In genomic region chr13:51849241-51850033, GRCm38 (mm10) we compare ENCODE assay signal across 8 mouse cellular contexts. TPM values are rescaled to one million over a fixed set of nuclear protein-coding genes. Genes with fewer than 3 reads are reported as not detected.
DNase-seq lines count a peak whose midpoint lies in the region; ATAC-seq lines count a peak whose summit lies in the region.

No protein-coding gene starts in this region.

- peak overlapping the region; percentile 69 for H3K27ac ChIP-seq in brown adipose tissue, adult 24 weeks (replicated peaks; ENCODE audit: low read depth, low read length)
- H3K27ac ChIP-seq in heart, embryonic 13.5 days (replicated peaks), result peak overlapping the region; percentile 97
- H3K27ac ChIP-seq in midbrain, embryonic 10.5 days (replicated peaks), result peak overlapping the region; percentile 91

- 0 out of 2 replicates have a peak, but pooled peaks cover 3% of the 10 kb centered on the region for H3K4me1 ChIP-seq in brown adipose tissue, adult 24 weeks (ENCODE audit: control insufficient read depth, insufficient read depth, insufficient read length, low read length)
- peaks cover 63% of the 10 kb centered on the region for H3K4me1 ChIP-seq in heart, embryonic 13.5 days
- H3K4me1 ChIP-seq in midbrain, embryonic 10.5 days, result peaks cover 93% of the 10 kb centered on the region

- H3K27me3 ChIP-seq in heart, embryonic 13.5 days (replicated peaks), result peaks cover 3% of the 10 kb centered on the region; the same call in 1 of the 2 replicates
- H3K27me3 ChIP-seq in midbrain, embryonic 10.5 days (ENCODE audit: low read depth, poor library complexity, severe bottlenecking), result peaks cover 77% of the 10 kb centered on the region

- peak overlapping the region; percentile 98 for H3K9ac ChIP-seq in heart, embryonic 13.5 days

- peak overlapping the region; percentile 86 for H3K4me3 ChIP-seq in brown adipose tissue, adult 24 weeks (ENCODE audit: insufficient read depth, low read depth, low read length)
- peak overlapping the region; percentile 75 for H3K4me3 ChIP-seq in heart, embryonic 13.5 days
- H3K4me3 ChIP-seq in midbrain, embryonic 10.5 days, result peak overlapping the region; percentile 62

- peak overlapping the region; percentile 93 for H3K4me2 ChIP-seq in heart, embryonic 13.5 days

- ATAC-seq in heart, embryonic 13.5 days (ENCODE audit: extremely low read depth, insufficient number of reproducible peaks, low FRiP score, low TSS enrichment), result peak; percentile 10; the same call in 1 of the 2 replicates
- no peak for ATAC-seq in monocyte, adult 5-6 weeks (replicated peaks; ENCODE audit: insufficient number of reproducible peaks, low FRiP score, low TSS enrichment, poor library complexity, severe bottlenecking)

- H3K36me3 ChIP-seq in heart, embryonic 13.5 days, result 0 out of 2 replicates have a peak, but pooled peaks cover 2% of the 10 kb centered on the region
- H3K36me3 ChIP-seq in midbrain, embryonic 10.5 days, result peaks cover 7% of the 10 kb centered on the region; the same call in 1 of the 2 replicates

- intact Hi-C loops in heart, postnatal 25 days (cut with DNase I), result loop anchor here (5.0 kb wide), 3 partner anchors 33 to 173 kb away; no protein-coding TSS in a partner anchor
- intact Hi-C loops in left cerebral cortex, postnatal 25 days (cut with DNase I), result loop anchor here (1.0 to 10.0 kb wide), 4 partner anchors 32 to 685 kb away; partner anchors contain the start of gene Diras2

- H3K9me3 ChIP-seq in heart, embryonic 13.5 days, result no peaks in the 10 kb centered on the region
- no peaks in the 10 kb centered on the region for H3K9me3 ChIP-seq in midbrain, embryonic 10.5 days (replicated peaks)

- peak; percentile 53 to 57 for DNase-seq in heart, adult 18-20 months
- no peak for DNase-seq in heart, postnatal 25 days (ENCODE audit: low spot score)
- peak; percentile 83 to 89 for DNase-seq in kidney, postnatal 36 days
- DNase-seq in midbrain, embryonic 10.5 days (ENCODE audit: low spot score), result peak; percentile 78
- no peak for DNase-seq in left cerebral cortex, postnatal 25 days (ENCODE audit: low spot score in 2 of 2)

- WGBS in heart, embryonic 13.5 days, result 4% methylated on average over 25 of the region's 25 CpGs
- WGBS in midbrain, embryonic 10.5 days, result 5% methylated on average over 25 of the region's 25 CpGs

RNA-seq across cellular contexts. Expression of gene Gadd45g, which starts 3.0 kb away (rescaled TPM):
- total RNA-seq in heart, adult 18-20 months (2021), result 10 to 100 TPM; 11.7 to 13.8 TPM
- 10 to 100 TPM; 11.6 to 21.6 TPM for total RNA-seq in heart, postnatal 25 days (2021)
- 23.0 and 54.1 TPM in 2 replicates for polyA plus RNA-seq in brown adipose tissue, adult 24 weeks (2012; ENCODE audit: insufficient read depth, insufficient read length, missing spikeins)
- 51.2 and 51.8 TPM in 2 replicates for polyA plus RNA-seq in heart, embryonic 13.5 days (2015; fragmentation: Nextera tagmentation; extraction: Ambion mirVana)
- 192 and 243 TPM in 2 replicates for polyA plus RNA-seq in midbrain, embryonic 10.5 days (2016; fragmentation: Nextera tagmentation; extraction: Ambion mirVana)
- 17.5 to 34.3 TPM (median 24.0 TPM) in 3 replicates for total RNA-seq in monocyte, adult 5-6 weeks (2017)
- total RNA-seq in left cerebral cortex, postnatal 25 days (2021), result 10 to 100 TPM; 11.6 to 16.9 TPM

RNA-seq across cellular contexts. Expression of gene Sema4d, which starts 55.9 kb away (rescaled TPM):
- 10 to 100 TPM; 57.5 to 67.5 TPM for total RNA-seq in heart, adult 18-20 months (2021)
- 10 to 100 TPM; 61.6 to 70.0 TPM for total RNA-seq in heart, postnatal 25 days (2021)
- 1.0 and 1.3 TPM in 2 replicates for polyA plus RNA-seq in brown adipose tissue, adult 24 weeks (2012; ENCODE audit: insufficient read depth, insufficient read length, missing spikeins)
- polyA plus RNA-seq in heart, embryonic 13.5 days (2015; fragmentation: Nextera tagmentation; extraction: Ambion mirVana), result 13.0 and 13.9 TPM in 2 replicates
- 5.6 and 5.9 TPM in 2 replicates for polyA plus RNA-seq in midbrain, embryonic 10.5 days (2016; fragmentation: Nextera tagmentation; extraction: Ambion mirVana)
- total RNA-seq in monocyte, adult 5-6 weeks (2017), result 134 to 201 TPM (median 136 TPM) in 3 replicates
- total RNA-seq in left cerebral cortex, postnatal 25 days (2021), result 10 to 100 TPM; 86.3 to 97.1 TPM

Comparison
In these comparisons a context has a peak if more than half of its experiments do, and no peak if none do; other contexts are left out.
1. DNase-seq: peak in heart, adult 18-20 months (2 of 2), kidney, postnatal 36 days (2 of 2) and midbrain, embryonic 10.5 days (single experiment); none in heart, postnatal 25 days (single experiment) and left cerebral cortex, postnatal 25 days (0 of 2).
2. Peak in every context shown above with its lines, with median percentiles within 50 percentile points of each other: H3K27ac ChIP-seq and H3K4me3 ChIP-seq.